Mouse (Mus musculus) midbrain, embryonic 12.5 days (tissue): ENCODE measurements at regions not wholly inside any gene's neighbourhood (a gene's known extent, or its start where the extent isn't known, plus 50 kb on each side); places are given as distances from the start of the nearest gene placed in this dataset.

Source experiments
- ATAC-seq: fragments of 200-750 bp; cut with Nextera tagmentation; 2 replicates; pipeline ENCODE4 v1.8.0; 2017; ENCODE audit warnings: low read depth, moderate TSS enrichment, moderate library complexity; ENCODE audit not compliant: low FRiP score
- H3K27ac ChIP-seq: fragments of 300-500 bp; sonication (generic); replicated peaks from 2 replicates; pipeline ENCODE4 v1.5.1; 2016; ENCODE audit warnings: mild to moderate bottlenecking
- H3K27me3 ChIP-seq: fragments of 300-500 bp; sonication (generic); 2 replicates; pipeline ENCODE4 v1.6.1; 2016; ENCODE audit warnings: mild to moderate bottlenecking
- H3K36me3 ChIP-seq: fragments of 300-500 bp; sonication (generic); 2 replicates; pipeline ENCODE4 v1.6.1; 2016
- H3K4me1 ChIP-seq: fragments of 300-500 bp; sonication (generic); 2 replicates; pipeline ENCODE4 v1.6.1; 2016
- H3K4me2 ChIP-seq: fragments of 300-500 bp; sonication (generic); replicated peaks from 2 replicates; pipeline ENCODE4 v1.6.1; 2016; ENCODE audit warnings: mild to moderate bottlenecking, moderate library complexity
- H3K4me3 ChIP-seq: fragments of 300-500 bp; sonication (generic); 2 replicates; pipeline ENCODE4 v1.5.1; 2016; ENCODE audit warnings: mild to moderate bottlenecking
- H3K9ac ChIP-seq: fragments of 300-500 bp; sonication (generic); replicated peaks from 2 replicates; pipeline ENCODE4 v1.6.1; 2016; ENCODE audit warnings: mild to moderate bottlenecking, moderate library complexity
- H3K9me3 ChIP-seq: fragments of 300-500 bp; sonication (generic); 2 replicates; pipeline ENCODE4 v1.6.1; 2016; ENCODE audit warnings: mild to moderate bottlenecking
- WGBS: fragments of 180-500 bp; shearing (Covaris S2); methylation state at CpG from one replicate; pipeline ENCODE4 v1.1.7; 2016; 5-methylcytosine and 5-hydroxymethylcytosine counted together

- no peak for ATAC-seq
- Histone ChIP-seq H3K9me3 (no peaks in the 10 kb centered on the region), H3K4me1 (0 out of 2 replicates have a peak, but pooled peaks cover 4% of the 10 kb centered on the region), H3K27ac (no peak overlapping the region), H3K36me3 (no peaks in the 10 kb centered on the region), H3K27me3 (no peaks in the 10 kb centered on the region), H3K4me2 (no peak overlapping the region), H3K4me3 (no peak overlapping the region), H3K9ac (no peak overlapping the region)
- WGBS, result 84% methylated on average over 3 of the region's 3 CpGs
These were observed 81.7 kb upstream of the Cpeb2 start for GRCm38 (mm10) chr5:43151099-43151774.

- Histone ChIP-seq H3K27ac (no peak overlapping the region), H3K27me3 (no peaks in the 10 kb centered on the region), H3K4me2 (no peak overlapping the region), H3K4me1 (0 out of 2 replicates have a peak, but pooled peaks cover 4% of the 10 kb centered on the region), H3K9ac (no peak overlapping the region), H3K36me3 (no peaks in the 10 kb centered on the region), H3K4me3 (no peak overlapping the region), H3K9me3 (no peaks in the 10 kb centered on the region)
- WGBS, result 38% methylated on average over 8 of the region's 8 CpGs
- ATAC-seq, result no peak
These were observed 80.8 kb upstream of the Cpeb2 start for GRCm38 (mm10) chr5:43152119-43152611.

- WGBS, result 65% methylated on average over 1 of the region's 1 CpGs
- Histone ChIP-seq H3K27me3 (no peaks in the 10 kb centered on the region), H3K9me3 (no peaks in the 10 kb centered on the region), H3K9ac (no peak overlapping the region), H3K36me3 (no peaks in the 10 kb centered on the region), H3K4me2 (no peak overlapping the region), H3K4me3 (no peak overlapping the region), H3K4me1 (0 out of 2 replicates have a peak, but pooled peaks cover 4% of the 10 kb centered on the region), H3K27ac (no peak overlapping the region)
- no peak for ATAC-seq
These were observed 80.1 kb upstream of the Cpeb2 start for GRCm38 (mm10) chr5:43152881-43153280.

GRCm38 (mm10) chr5:43156771-43157170 lies 76.2 kb upstream of the Cpeb2 start:
- no peak overlapping the region for H3K4me3 ChIP-seq
- H3K4me2 ChIP-seq, result no peak overlapping the region
- no peak for ATAC-seq
- H3K9me3 ChIP-seq, result no peaks in the 10 kb centered on the region
- H3K27ac ChIP-seq, result no peak overlapping the region
- no peaks in the 10 kb centered on the region for H3K27me3 ChIP-seq
- H3K4me1 ChIP-seq, result no peaks in the 10 kb centered on the region
- 94% methylated on average over 3 of the region's 3 CpGs for WGBS
- no peak overlapping the region for H3K9ac ChIP-seq
- no peaks in the 10 kb centered on the region for H3K36me3 ChIP-seq

- Histone ChIP-seq H3K9ac (no peak overlapping the region), H3K4me2 (no peak overlapping the region), H3K4me3 (no peak overlapping the region), H3K4me1 (no peaks in the 10 kb centered on the region), H3K9me3 (no peaks in the 10 kb centered on the region), H3K36me3 (no peaks in the 10 kb centered on the region), H3K27ac (no peak overlapping the region), H3K27me3 (no peaks in the 10 kb centered on the region)
- no peak for ATAC-seq
- 89% methylated on average over 6 of the region's 6 CpGs for WGBS
These were observed 72.8 kb upstream of the Cpeb2 start for GRCm38 (mm10) chr5:43160140-43160539.

GRCm38 (mm10) chr5:43181475-43181874 lies 51.5 kb upstream of the Cpeb2 start:
- WGBS, result 91% methylated on average over 8 of the region's 8 CpGs
- ATAC-seq, result no peak
- Histone ChIP-seq H3K4me1 (no peaks in the 10 kb centered on the region), H3K9ac (no peak overlapping the region), H3K36me3 (no peaks in the 10 kb centered on the region), H3K9me3 (no peaks in the 10 kb centered on the region), H3K4me2 (no peak overlapping the region), H3K4me3 (no peak overlapping the region), H3K27ac (no peak overlapping the region), H3K27me3 (no peaks in the 10 kb centered on the region)
